Mouse (Mus musculus) forebrain, embryonic 15.5 days (tissue): ENCODE measurements at regions not wholly inside any gene's neighbourhood (a gene's known extent, or its start where the extent isn't known, plus 50 kb on each side); places are given as distances from the start of the nearest gene placed in this dataset.

Experiments used
- ATAC-seq: fragments of 200-750 bp; cut with Nextera tagmentation; replicated peaks from 2 replicates; pipeline ENCODE4 v1.8.0; 2017; ENCODE audit warnings: mild to moderate bottlenecking, moderate TSS enrichment, moderate library complexity
- H3K27ac ChIP-seq: fragments of 300-500 bp; sonication (generic); replicated peaks from 2 replicates; pipeline ENCODE4 v1.5.1; 2015; ENCODE audit warnings: mild to moderate bottlenecking, inconsistent platforms
- H3K27me3 ChIP-seq: fragments of 300-500 bp; sonication (generic); 2 replicates; pipeline ENCODE4 v1.6.1; 2015; ENCODE audit warnings: inconsistent platforms
- H3K36me3 ChIP-seq: fragments of 300-500 bp; sonication (generic); 2 replicates; pipeline ENCODE4 v1.6.1; 2015; ENCODE audit warnings: mild to moderate bottlenecking, inconsistent platforms
- H3K4me1 ChIP-seq: fragments of 300-500 bp; sonication (generic); 2 replicates; pipeline ENCODE4 v1.6.1; 2015; ENCODE audit warnings: inconsistent platforms
- H3K4me2 ChIP-seq: fragments of 300-500 bp; sonication (generic); replicated peaks from 2 replicates; pipeline ENCODE4 v1.6.1; 2015; ENCODE audit warnings: mild to moderate bottlenecking, inconsistent platforms
- H3K4me3 ChIP-seq: fragments of 300-500 bp; sonication (generic); 2 replicates; pipeline ENCODE4 v1.5.1; 2015; ENCODE audit warnings: mild to moderate bottlenecking, inconsistent platforms
- H3K9ac ChIP-seq: fragments of 300-500 bp; sonication (generic); replicated peaks from 2 replicates; pipeline ENCODE4 v1.6.1; 2015; ENCODE audit warnings: mild to moderate bottlenecking, inconsistent platforms
- H3K9me3 ChIP-seq: fragments of 300-500 bp; sonication (generic); 2 replicates; pipeline ENCODE4 v1.6.1; 2016; ENCODE audit warnings: inconsistent platforms
- WGBS: fragments of 180-500 bp; shearing (Covaris S2); methylation state at CpG from one replicate; pipeline ENCODE4 v1.1.7; 2015; ENCODE audit warnings: mixed read lengths; 5-methylcytosine and 5-hydroxymethylcytosine counted together

- no peak for ATAC-seq
- no peak overlapping the region for H3K9ac ChIP-seq
- WGBS = 70% methylated on average over 1 of the region's 1 CpGs
- H3K4me1 ChIP-seq = no peaks in the 10 kb centered on the region
- no peak overlapping the region for H3K4me2 ChIP-seq
- H3K9me3 ChIP-seq = no peaks in the 10 kb centered on the region
- no peak overlapping the region for H3K4me3 ChIP-seq
- H3K36me3 ChIP-seq = no peaks in the 10 kb centered on the region
- no peaks in the 10 kb centered on the region for H3K27me3 ChIP-seq
- no peak overlapping the region for H3K27ac ChIP-seq
Observed at GRCm38 (mm10) chr5:40780363-40780762, 927.6 kb downstream of the Rab28 start.

DNA sequence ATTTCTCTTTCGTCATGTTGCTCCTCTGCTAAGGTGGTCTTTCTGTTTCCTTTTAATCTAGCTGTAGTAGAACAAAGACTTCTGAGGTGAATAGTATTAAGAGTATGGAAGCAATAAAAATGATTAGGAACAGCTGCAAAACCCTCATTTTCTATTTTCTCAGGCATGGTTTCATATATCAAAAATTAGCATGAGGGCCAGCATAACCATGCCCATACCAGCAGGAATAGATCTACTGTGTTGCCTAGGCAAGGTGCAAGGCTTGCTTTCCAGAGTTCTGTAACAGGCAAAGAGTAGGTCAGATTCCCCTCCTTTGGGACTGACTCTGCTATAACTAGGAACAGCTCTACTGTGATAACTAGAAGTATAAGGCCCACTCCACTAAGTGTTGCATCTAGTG lies 928.1 kb downstream of the Rab28 start:
- no peaks in the 10 kb centered on the region for H3K36me3 ChIP-seq
- H3K4me3 ChIP-seq = no peak overlapping the region
- no peak for ATAC-seq
- H3K4me1 ChIP-seq = no peaks in the 10 kb centered on the region
- no peak overlapping the region for H3K27ac ChIP-seq
- no peak overlapping the region for H3K4me2 ChIP-seq
- 87% methylated on average over 1 of the region's 1 CpGs for WGBS
- H3K9me3 ChIP-seq = no peaks in the 10 kb centered on the region
- no peaks in the 10 kb centered on the region for H3K27me3 ChIP-seq
- H3K9ac ChIP-seq = no peak overlapping the region

GRCm38 (mm10) chr5:40775856-40776255 lies 932.1 kb downstream of the Rab28 start:
- Histone ChIP-seq H3K9me3 (no peaks in the 10 kb centered on the region), H3K36me3 (no peaks in the 10 kb centered on the region), H3K4me2 (no peak overlapping the region), H3K4me3 (no peak overlapping the region), H3K27me3 (no peaks in the 10 kb centered on the region), H3K9ac (no peak overlapping the region), H3K27ac (no peak overlapping the region), H3K4me1 (no peaks in the 10 kb centered on the region)
- 90% methylated on average over 2 of the region's 2 CpGs for WGBS
- no peak for ATAC-seq

- Histone ChIP-seq H3K27me3 (no peaks in the 10 kb centered on the region), H3K4me1 (no peaks in the 10 kb centered on the region), H3K27ac (no peak overlapping the region), H3K4me2 (no peak overlapping the region), H3K9me3 (no peaks in the 10 kb centered on the region), H3K9ac (no peak overlapping the region), H3K36me3 (no peaks in the 10 kb centered on the region), H3K4me3 (no peak overlapping the region)
- no peak for ATAC-seq
- 87% methylated on average over 2 of the region's 2 CpGs for WGBS
Observed at GRCm38 (mm10) chr5:40760224-40760623, 947.7 kb downstream of the Rab28 start.

GRCm38 (mm10) chr5:40750044-40750443 lies 957.9 kb downstream of the Rab28 start:
- no peaks in the 10 kb centered on the region for H3K9me3 ChIP-seq
- H3K4me3 ChIP-seq = no peak overlapping the region
- 68% methylated on average over 1 of the region's 1 CpGs for WGBS
- H3K27ac ChIP-seq = no peak overlapping the region
- H3K36me3 ChIP-seq = no peaks in the 10 kb centered on the region
- no peak overlapping the region for H3K9ac ChIP-seq
- no peak overlapping the region for H3K4me2 ChIP-seq
- ATAC-seq = no peak
- H3K4me1 ChIP-seq = no peaks in the 10 kb centered on the region
- H3K27me3 ChIP-seq = no peaks in the 10 kb centered on the region

DNA sequence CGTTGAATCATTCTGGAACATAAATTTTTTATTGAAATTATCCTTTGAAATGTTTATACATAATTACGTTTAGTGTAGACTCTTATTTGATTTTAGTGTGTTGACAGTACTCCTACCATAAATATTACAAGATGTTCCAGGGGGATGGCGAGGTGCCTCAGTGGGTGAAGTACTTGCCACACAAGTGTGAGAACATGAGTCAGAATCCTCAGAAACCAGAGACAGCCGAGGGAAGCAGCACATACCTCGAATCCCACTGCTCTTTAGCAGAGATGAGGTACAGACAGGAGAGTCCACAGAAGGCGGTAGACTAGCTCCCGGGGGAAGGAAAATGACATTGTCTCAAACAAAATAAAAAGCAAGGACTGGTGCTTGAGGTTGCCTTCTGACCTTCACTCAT lies 972.3 kb downstream of the Rab28 start:
- no peaks in the 10 kb centered on the region for H3K4me1 ChIP-seq
- H3K4me3 ChIP-seq = no peak overlapping the region
- H3K9ac ChIP-seq = no peak overlapping the region
- no peaks in the 10 kb centered on the region for H3K27me3 ChIP-seq
- ATAC-seq = no peak
- H3K4me2 ChIP-seq = no peak overlapping the region
- no peak overlapping the region for H3K27ac ChIP-seq
- H3K36me3 ChIP-seq = no peaks in the 10 kb centered on the region
- WGBS = 79% methylated on average over 7 of the region's 7 CpGs
- H3K9me3 ChIP-seq = no peaks in the 10 kb centered on the region

DNA sequence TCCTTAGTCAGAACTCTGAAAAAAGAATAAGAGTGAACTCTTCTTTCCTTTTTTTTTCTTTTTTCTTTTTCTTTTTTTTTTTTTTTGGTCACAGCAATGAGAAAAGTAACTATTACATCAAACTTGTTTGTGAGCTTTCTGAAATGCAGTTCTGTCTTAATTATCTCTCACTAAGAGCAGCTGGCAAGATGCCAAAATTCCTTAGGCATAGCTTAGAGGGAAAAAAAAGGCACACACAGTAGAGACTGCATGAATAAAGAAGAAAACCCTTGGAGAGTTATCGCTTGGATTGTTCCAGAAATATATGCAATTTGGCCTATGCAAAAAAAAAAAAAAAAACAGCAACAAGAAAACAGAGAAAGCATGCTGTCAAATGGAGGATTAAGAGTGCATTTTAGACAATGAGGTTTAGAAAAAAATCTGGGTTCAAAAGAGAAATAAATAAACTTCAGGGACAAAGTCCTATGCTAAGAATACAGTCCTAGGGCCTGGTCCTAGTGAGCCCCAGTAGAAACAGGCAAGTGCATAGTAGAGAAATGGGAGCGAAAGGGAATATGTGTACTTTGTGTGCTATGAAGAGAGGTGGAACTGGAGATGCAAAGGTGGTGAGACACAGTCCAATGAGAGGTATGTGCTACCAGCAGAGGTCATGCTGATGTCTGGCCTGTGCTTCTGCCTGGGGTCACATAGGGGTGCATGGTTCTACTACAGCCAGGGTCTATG lies 974.0 kb downstream of the Rab28 start:
- H3K36me3 ChIP-seq = no peaks in the 10 kb centered on the region
- no peaks in the 10 kb centered on the region for H3K4me1 ChIP-seq
- no peak overlapping the region for H3K4me2 ChIP-seq
- H3K27me3 ChIP-seq = no peaks in the 10 kb centered on the region
- H3K9me3 ChIP-seq = no peaks in the 10 kb centered on the region
- H3K9ac ChIP-seq = no peak overlapping the region
- 49% methylated on average over 2 of the region's 2 CpGs for WGBS
- H3K4me3 ChIP-seq = no peak overlapping the region
- no peak overlapping the region for H3K27ac ChIP-seq
- ATAC-seq = peak; percentile 46; the same call in 1 of the 2 replicates

GRCm38 (mm10) chr5:40714497-40715128 lies 959.3 kb upstream of the Hs3st1 start:
- H3K4me2 ChIP-seq = no peak overlapping the region
- H3K27me3 ChIP-seq = no peaks in the 10 kb centered on the region
- no peak for ATAC-seq
- no peaks in the 10 kb centered on the region for H3K9me3 ChIP-seq
- H3K4me3 ChIP-seq = no peak overlapping the region
- no peak overlapping the region for H3K9ac ChIP-seq
- H3K36me3 ChIP-seq = no peaks in the 10 kb centered on the region
- WGBS = 79% methylated on average over 3 of the region's 3 CpGs
- no peak overlapping the region for H3K27ac ChIP-seq
- H3K4me1 ChIP-seq = no peaks in the 10 kb centered on the region

GRCm38 (mm10) chr5:40701651-40702050 lies 946.4 kb upstream of the Hs3st1 start:
- Histone ChIP-seq H3K27ac (no peak overlapping the region), H3K4me2 (no peak overlapping the region), H3K4me3 (no peak overlapping the region), H3K4me1 (no peaks in the 10 kb centered on the region), H3K36me3 (no peaks in the 10 kb centered on the region), H3K9me3 (no peaks in the 10 kb centered on the region), H3K9ac (no peak overlapping the region), H3K27me3 (no peaks in the 10 kb centered on the region)
- no peak for ATAC-seq
- 83% methylated on average over 5 of the region's 5 CpGs for WGBS

- no peak overlapping the region for H3K4me2 ChIP-seq
- no peaks in the 10 kb centered on the region for H3K36me3 ChIP-seq
- no peak overlapping the region for H3K9ac ChIP-seq
- H3K4me3 ChIP-seq = no peak overlapping the region
- H3K27ac ChIP-seq = peak overlapping the region; percentile 24; the same call in 1 of the 2 replicates
- 68% methylated on average over 3 of the region's 3 CpGs for WGBS
- ATAC-seq = peak; percentile 89
- H3K27me3 ChIP-seq = no peaks in the 10 kb centered on the region
- H3K4me1 ChIP-seq = no peaks in the 10 kb centered on the region
- no peaks in the 10 kb centered on the region for H3K9me3 ChIP-seq
Observed at GRCm38 (mm10) chr5:40697517-40698298, 942.4 kb upstream of the Hs3st1 start.
